Mouse (Mus musculus) ES-E14 (cell line): ENCODE measurements around the gene Mllt3. TPM values are rescaled to one million over a fixed set of nuclear protein-coding genes. Genes with fewer than 3 reads are reported as not detected.

Experiments used
- DNase-seq: peaks from one replicate; pipeline ENCODE4 v3.0.0-alpha.2; 2013; ENCODE audit warnings: low read depth, low spot score
- H3K27ac ChIP-seq: 2 replicates; pipeline ENCODE4 v1.5.1; 2012; ENCODE audit warnings: low read depth, mild to moderate bottlenecking, low read length, moderate library complexity, mixed read lengths; ENCODE audit not compliant: poor library complexity, insufficient read depth, severe bottlenecking
- H3K36me3 ChIP-seq: 2 replicates; pipeline ENCODE4 v1.6.1; 2012; ENCODE audit warnings: mild to moderate bottlenecking, low read length, moderate library complexity, mixed read lengths; ENCODE audit not compliant: control insufficient read depth, poor library complexity, insufficient read depth, severe bottlenecking
- H3K4me1 ChIP-seq, 2 experiments: fragments of 150-350 bp in 1 of 2; sonication (generic) in 1 of 2; 2 replicates each; pipeline ENCODE4 v1.6.1; 2012; ENCODE audit warnings: low read length in 2 of 2, mild to moderate bottlenecking in 1 of 2, mixed read lengths in 1 of 2; ENCODE audit not compliant: control insufficient read depth in 2 of 2, insufficient read depth in 2 of 2, poor library complexity in 1 of 2
- H3K4me3 ChIP-seq, 2 experiments: fragments of 150-350 bp in 1 of 2; sonication (generic) in 1 of 2; 2 replicates each; pipeline ENCODE4 v1.5.1; 2012; ENCODE audit warnings: low read length in 2 of 2, low read depth in 1 of 2, mild to moderate bottlenecking in 1 of 2, mixed read lengths in 1 of 2; ENCODE audit not compliant: insufficient read depth in 1 of 2, poor library complexity in 1 of 2, severe bottlenecking in 1 of 2
- H3K9ac ChIP-seq: 2 replicates; pipeline ENCODE4 v1.6.1; 2012; ENCODE audit warnings: low read depth, mild to moderate bottlenecking, low read length, mixed read lengths; ENCODE audit not compliant: poor library complexity, insufficient read depth, severe bottlenecking
- H3K9me3 ChIP-seq: fragments of 150-350 bp; sonication (generic); 2 replicates; pipeline ENCODE4 v1.6.1; 2012; ENCODE audit warnings: low read depth, mild to moderate bottlenecking, low read length; ENCODE audit not compliant: control insufficient read depth, insufficient read depth
- CHD2 ChIP-seq: IDR thresholded peaks from 2 replicates; pipeline ENCODE4 v1.6.1; 2014; ENCODE audit warnings: mild to moderate bottlenecking, low read depth, low read length, inconsistent platforms
- HCFC1 ChIP-seq: IDR thresholded peaks from 2 replicates; pipeline ENCODE4 v1.6.1; 2012; ENCODE audit warnings: low read length, inconsistent platforms, borderline replicate concordance; ENCODE audit not compliant: insufficient read depth
- MAFK ChIP-seq: IDR thresholded peaks from 2 replicates; pipeline ENCODE4 v1.6.1; 2014; ENCODE audit warnings: mild to moderate bottlenecking, low read depth, low read length, inconsistent platforms; ENCODE audit not compliant: insufficient read depth
- ZC3H11A ChIP-seq: IDR thresholded peaks from 2 replicates; pipeline ENCODE4 v1.6.1; 2012; ENCODE audit warnings: low read depth, mild to moderate bottlenecking, inconsistent platforms, low read length, borderline replicate concordance
- ZNF384 ChIP-seq: IDR thresholded peaks from 2 replicates; pipeline ENCODE4 v1.6.1; 2012; ENCODE audit warnings: low read depth, low read length, inconsistent platforms
- in situ Hi-C, 2 experiments: fragments of 600-800 bp; cut with MboI; formaldehyde crosslinking; loops; one replicate each; pipeline ENCODE4 v1.15.1; 2025; ENCODE audit warnings: low sequenced_read_pairs in 2 of 2, inconsistent platforms in 1 of 2; ENCODE audit not compliant: unreplicated experiment in 2 of 2
- total RNA-seq: library from RNA; depleted of rRNA; stranded (reverse); fragments of 300-350 nt; gene quantifications from 2 replicates; pipeline ENCODE4 v1.2.3, GENCODE M21; 2012

The Mllt3 gene
- total RNA-seq, 1 experiment, result 11.1 TPM

DNA sequence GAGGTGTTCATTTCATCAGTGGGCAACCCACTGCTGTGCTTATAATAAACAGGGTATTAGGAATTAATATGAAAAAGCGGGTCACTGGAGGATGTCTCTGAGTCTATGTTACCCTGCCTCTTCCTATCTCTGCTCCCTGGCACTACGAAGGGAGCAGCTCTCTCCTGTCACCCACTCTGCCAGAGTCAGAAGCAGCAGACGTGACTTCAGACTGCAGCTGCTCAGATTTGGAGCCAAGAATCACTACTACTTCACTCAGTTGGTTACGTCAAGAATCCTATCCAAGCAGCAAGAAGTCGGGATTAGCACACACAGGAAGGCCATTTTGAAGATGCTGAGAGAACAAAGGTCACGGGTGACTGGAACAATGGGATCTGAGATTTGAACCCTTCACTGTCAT lies 71.3 kb downstream of the Mllt3 start:
- H3K36me3 ChIP-seq, result no peaks in the 10 kb centered on the region
- no peaks in the 10 kb centered on the region for H3K4me1 ChIP-seq
- H3K27ac ChIP-seq, result no peak overlapping the region
- in situ Hi-C loops, result no loop called here
- no peak overlapping the region for H3K9ac ChIP-seq
- no peaks in the 10 kb centered on the region for H3K9me3 ChIP-seq
- DNase-seq, result no peak
- H3K4me3 ChIP-seq, result no peak overlapping the region
- TF ChIP-seq CHD2 (no peak), HCFC1 (no peak)

DNA sequence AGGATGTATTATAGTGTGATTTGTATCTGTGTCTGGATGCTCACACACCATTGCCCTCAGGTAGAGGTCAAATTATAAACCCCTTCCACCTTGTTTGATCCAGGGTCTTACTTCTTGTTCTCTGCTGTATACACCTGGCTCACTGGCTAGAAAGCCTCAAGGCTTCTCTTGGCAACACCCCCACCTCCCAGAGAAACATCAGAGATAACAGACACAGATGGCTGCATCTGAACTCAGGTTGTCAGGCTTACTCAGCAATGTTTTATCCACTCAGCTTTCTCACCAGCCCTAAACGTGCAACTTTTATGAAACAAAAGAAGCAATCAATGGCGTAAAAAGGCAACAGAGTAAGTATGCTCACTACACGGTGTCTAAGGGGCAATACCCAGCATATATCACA lies 75.3 kb downstream of the Mllt3 start:
- TF ChIP-seq HCFC1, result no peak
- no peak for TF ChIP-seq ZC3H11A
- no peak for TF ChIP-seq ZNF384
- no peak for TF ChIP-seq MAFK
- DNase-seq, result no peak
- in situ Hi-C loops, result no loop called here
- H3K27ac ChIP-seq, result no peak overlapping the region
- no peaks in the 10 kb centered on the region for H3K9me3 ChIP-seq
- H3K4me1 ChIP-seq, result no peaks in the 10 kb centered on the region
- H3K36me3 ChIP-seq, result no peaks in the 10 kb centered on the region
- no peak overlapping the region for H3K9ac ChIP-seq
- no peak overlapping the region for H3K4me3 ChIP-seq

- no peak for DNase-seq
- H3K9me3 ChIP-seq, result no peaks in the 10 kb centered on the region
- H3K36me3 ChIP-seq, result no peaks in the 10 kb centered on the region
- H3K27ac ChIP-seq, result no peak overlapping the region
- no peak overlapping the region for H3K4me3 ChIP-seq
- no peaks in the 10 kb centered on the region for H3K4me1 ChIP-seq
- no peak overlapping the region for H3K9ac ChIP-seq
- in situ Hi-C loops, result no loop called here
- TF ChIP-seq ZC3H11A, result no peak
- no peak for TF ChIP-seq MAFK
- TF ChIP-seq CHD2, result no peak
- TF ChIP-seq HCFC1, result no peak
- no peak for TF ChIP-seq ZNF384
Observed at GRCm38 (mm10) chr4:87957198-87957597, 76.0 kb downstream of the Mllt3 start.

- Histone ChIP-seq H3K9ac (no peak overlapping the region), H3K27ac (no peak overlapping the region), H3K36me3 (no peaks in the 10 kb centered on the region), H3K4me3 (no peak overlapping the region), H3K4me1 (no peaks in the 10 kb centered on the region), H3K9me3 (no peaks in the 10 kb centered on the region)
- DNase-seq, result no peak
- in situ Hi-C loops, result no loop called here
- TF ChIP-seq ZC3H11A, result no peak
- no peak for TF ChIP-seq HCFC1
- TF ChIP-seq ZNF384, result no peak
Observed at GRCm38 (mm10) chr4:87955132-87955531, 78.0 kb downstream of the Mllt3 start.

DNA sequence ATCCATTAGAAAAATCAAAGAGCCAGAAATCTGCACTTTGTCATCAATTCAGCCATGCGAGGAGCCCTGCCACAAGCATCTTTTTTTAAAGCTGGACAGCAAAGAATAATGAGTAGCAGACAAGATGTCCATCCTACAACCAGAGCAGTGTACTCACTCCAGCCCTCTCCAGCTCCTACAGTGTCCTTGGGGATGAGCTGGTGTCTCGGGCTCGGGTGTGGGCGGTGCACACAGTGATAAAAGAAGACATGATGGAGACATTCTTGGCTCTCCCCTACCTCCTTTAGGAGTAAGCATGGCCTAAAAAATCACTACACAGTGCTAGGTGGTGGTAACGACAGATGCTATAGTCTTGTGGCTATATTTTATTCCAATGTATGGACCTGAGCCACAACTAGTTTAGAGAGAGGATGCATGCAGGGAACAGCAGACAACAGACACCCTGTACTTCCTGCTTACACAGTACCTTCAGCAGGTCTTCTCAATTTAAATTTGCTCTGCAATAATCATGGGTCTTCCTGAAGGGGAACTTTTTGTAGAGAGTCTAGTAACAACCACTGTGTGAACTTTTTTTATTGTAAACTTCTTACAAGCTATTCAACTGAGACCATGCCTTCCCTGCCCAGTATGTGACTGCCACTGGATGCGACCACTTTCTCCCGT lies 78.6 kb downstream of the Mllt3 start:
- TF ChIP-seq HCFC1 (no peak), CHD2 (no peak), ZC3H11A (no peak), ZNF384 (no peak), MAFK (no peak)
- Histone ChIP-seq H3K9ac (no peak overlapping the region), H3K4me1 (no peaks in the 10 kb centered on the region), H3K4me3 (no peak overlapping the region), H3K36me3 (no peaks in the 10 kb centered on the region), H3K27ac (no peak overlapping the region), H3K9me3 (no peaks in the 10 kb centered on the region)
- in situ Hi-C loops, result no loop called here
- DNase-seq, result no peak
